Mouse (Mus musculus) brain, embryonic 14.5 days (tissue): Measurements from ENCODE around the gene Nefh. TPM values are rescaled to one million over a fixed set of nuclear protein-coding genes. Genes with fewer than 3 reads are reported as not detected.

Source experiments
- DNase-seq: peaks from one replicate; pipeline ENCODE4 v3.0.0-alpha.2; 2011; ENCODE audit warnings: low read depth
- CTCF ChIP-seq: fragments of 200-500 bp; IDR thresholded peaks from 2 replicates; pipeline ENCODE4 v1.5.1; 2012; ENCODE audit warnings: inconsistent platforms, mild to moderate bottlenecking, moderate library complexity, borderline replicate concordance; ENCODE audit not compliant: insufficient read depth, insufficient read length; ENCODE audit errors: extremely low read depth
- POLR2A ChIP-seq: fragments of 200-500 bp; IDR thresholded peaks from 2 replicates; pipeline ENCODE4 v1.6.1; 2012; ENCODE audit warnings: mild to moderate bottlenecking, inconsistent platforms, borderline replicate concordance; ENCODE audit not compliant: poor library complexity, insufficient read depth, insufficient read length, severe bottlenecking; ENCODE audit errors: extremely low read depth
- polyA plus RNA-seq: library from polyadenylated mRNA; depleted of rRNA; stranded (reverse); fragments of >200 nt; gene quantifications from 2 replicates; pipeline ENCODE4 v1.2.3, GENCODE M21; 2012

Gene Nefh
- polyA plus RNA-seq, 1 experiment, result 4.9 TPM

GRCm38 (mm10) chr11:4949256-4950044 is 1.6 kb upstream of the Nefh start:
- peak; percentile 44 for DNase-seq
- TF ChIP-seq CTCF, result no peak
- no peak for TF ChIP-seq POLR2A

GRCm38 (mm10) chr11:4948792-4949191 is 928 bp upstream of the Nefh start:
- no peak for DNase-seq
- TF ChIP-seq CTCF (no peak), POLR2A (no peak)

DNA sequence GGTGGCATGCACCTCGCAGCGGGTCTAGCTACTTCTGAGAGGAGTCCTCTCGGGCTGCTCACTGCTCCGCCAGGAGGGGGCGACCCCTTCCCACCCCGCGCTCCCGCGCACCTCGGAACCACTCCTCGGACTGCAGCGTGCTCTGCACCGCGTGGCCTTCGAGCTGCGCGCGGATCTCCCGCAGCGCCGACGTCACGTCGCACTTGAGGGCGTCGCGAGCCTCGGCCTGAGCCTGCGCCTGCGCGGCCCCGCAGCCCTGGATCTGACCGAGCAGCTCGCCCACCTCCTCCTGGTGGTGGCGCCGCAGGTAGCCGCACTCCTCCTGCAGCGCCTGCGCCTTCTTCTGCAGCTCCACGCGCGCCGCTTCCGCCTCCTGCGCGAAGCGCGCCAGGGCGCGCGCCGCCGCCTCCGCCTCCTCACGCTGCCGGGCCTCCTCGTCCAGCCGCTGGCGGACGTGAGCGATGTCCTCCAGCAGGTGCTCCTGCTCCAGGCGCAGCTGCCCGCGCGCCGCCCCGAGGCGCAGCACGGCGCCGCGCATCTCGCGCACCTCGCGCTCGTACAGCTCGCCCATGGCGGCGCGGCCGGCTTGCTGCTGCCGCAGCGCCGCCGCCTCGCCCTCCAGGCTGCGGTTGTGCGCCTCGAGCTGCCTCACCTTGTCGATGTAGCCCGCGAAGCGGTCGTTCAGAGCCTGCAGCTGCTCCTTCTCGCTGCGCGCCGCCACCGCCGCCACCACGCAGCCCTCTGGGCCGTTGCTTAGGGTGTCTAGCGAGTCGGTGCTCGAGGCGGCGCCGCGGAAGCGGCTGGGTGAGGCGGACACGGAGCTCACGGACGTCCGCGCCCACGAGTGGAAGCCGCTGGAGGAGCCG is 684 bp downstream of the Nefh start:
- DNase-seq, result peak; percentile 96
- TF ChIP-seq POLR2A (peak; percentile 46; the same call in 1 of the 2 replicates), CTCF (0 out of 2 replicates have a peak, but pooled peaks have one; percentile 18)

- TF ChIP-seq CTCF (no peak), POLR2A (no peak)
- no peak for DNase-seq
Observed at GRCm38 (mm10) chr11:4946530-4946929, 1.3 kb downstream of the Nefh start.

DNA sequence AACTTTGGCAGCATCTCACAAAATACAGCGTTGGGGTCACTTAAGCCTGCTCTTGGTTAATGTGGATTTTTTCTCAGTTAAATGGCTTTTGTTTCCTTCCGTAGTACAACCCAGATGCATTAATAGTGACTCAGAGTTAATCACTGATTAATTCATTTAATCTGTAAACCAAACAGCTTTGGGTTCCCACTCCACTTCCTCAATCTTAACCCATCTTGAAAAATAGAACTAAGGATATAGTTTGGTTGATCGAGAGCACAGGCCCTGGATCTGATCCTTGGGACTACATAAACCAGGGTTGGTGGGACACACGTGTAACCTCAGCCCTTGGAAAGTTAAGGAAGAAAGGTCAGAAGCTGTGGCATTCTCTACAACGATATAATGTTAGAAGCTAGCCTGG is 11.6 kb downstream of the Nefh start:
- TF ChIP-seq CTCF, result no peak
- no peak for TF ChIP-seq POLR2A
- DNase-seq, result no peak

- TF ChIP-seq POLR2A, result no peak
- TF ChIP-seq CTCF, result no peak
- DNase-seq, result peak; percentile 77
Observed at GRCm38 (mm10) chr11:4931009-4931601, 16.8 kb downstream of the Nefh start.

- TF ChIP-seq CTCF (no peak), POLR2A (no peak)
- DNase-seq, result no peak
Observed at GRCm38 (mm10) chr11:4927224-4927623, 20.6 kb downstream of the Nefh start.

- no peak for DNase-seq
- TF ChIP-seq POLR2A (no peak), CTCF (no peak)
Observed at GRCm38 (mm10) chr11:4921751-4922150, 26.1 kb downstream of the Nefh start.

- no peak for DNase-seq
- TF ChIP-seq POLR2A (no peak), CTCF (no peak)
Observed at GRCm38 (mm10) chr11:4921281-4921680, 26.6 kb downstream of the Nefh start.

- DNase-seq, result peak; percentile 75
- TF ChIP-seq POLR2A (no peak), CTCF (peak; percentile 78)
Observed at GRCm38 (mm10) chr11:4916068-4916467, 31.8 kb downstream of the Nefh start.

DNA sequence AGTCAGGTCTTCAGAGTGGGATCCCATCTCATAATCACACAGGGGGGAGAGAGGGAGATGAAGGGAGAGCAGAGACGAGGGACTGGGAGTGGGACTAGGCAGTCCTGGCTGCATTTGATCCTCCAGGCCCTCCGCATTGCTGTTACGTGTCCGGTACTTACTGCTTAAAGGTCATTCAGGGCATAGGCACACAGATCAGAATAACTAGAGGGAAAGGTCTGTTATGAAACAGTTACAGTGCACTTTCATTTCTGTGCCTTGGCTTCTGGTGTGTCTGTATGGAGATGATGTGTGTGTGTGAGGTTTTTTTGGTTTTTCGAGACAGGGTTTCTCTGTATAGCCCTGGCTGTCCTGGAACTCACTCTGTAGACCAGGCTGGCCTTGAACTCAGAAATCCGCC is 41.6 kb downstream of the Nefh start:
- TF ChIP-seq POLR2A, result no peak
- no peak for TF ChIP-seq CTCF
- no peak for DNase-seq

GRCm38 (mm10) chr11:4901956-4902355 is 45.9 kb downstream of the Nefh start:
- no peak for DNase-seq
- no peak for TF ChIP-seq CTCF
